Mouse (Mus musculus) limb, embryonic 15.5 days (tissue): ENCODE results near the gene Rnf11. TPM values are rescaled to one million over a fixed set of nuclear protein-coding genes. Genes with fewer than 3 reads are reported as not detected.

Source experiments
- ATAC-seq: fragments of 200-750 bp; cut with Nextera tagmentation; 2 replicates; pipeline ENCODE4 v1.8.0; 2017; ENCODE audit warnings: low read depth, moderate TSS enrichment; ENCODE audit not compliant: insufficient number of reproducible peaks, low FRiP score, low TSS enrichment
- H3K27ac ChIP-seq: fragments of 300-500 bp; sonication (generic); 2 replicates; pipeline ENCODE4 v1.5.1; 2015; ENCODE audit warnings: moderate library complexity, mild to moderate bottlenecking, inconsistent platforms
- H3K27me3 ChIP-seq: fragments of 300-500 bp; sonication (generic); 2 replicates; pipeline ENCODE4 v1.6.1; 2015; ENCODE audit warnings: inconsistent platforms
- H3K36me3 ChIP-seq: fragments of 300-500 bp; sonication (generic); 2 replicates; pipeline ENCODE4 v1.6.1; 2015; ENCODE audit warnings: inconsistent platforms
- H3K4me1 ChIP-seq: fragments of 300-500 bp; sonication (generic); 2 replicates; pipeline ENCODE4 v1.6.1; 2015; ENCODE audit warnings: inconsistent platforms
- H3K4me2 ChIP-seq: fragments of 300-500 bp; sonication (generic); 2 replicates; pipeline ENCODE4 v1.6.1; 2015; ENCODE audit warnings: mild to moderate bottlenecking, inconsistent platforms
- H3K4me3 ChIP-seq: fragments of 300-500 bp; sonication (generic); 2 replicates; pipeline ENCODE4 v1.5.1; 2015; ENCODE audit warnings: mild to moderate bottlenecking, inconsistent platforms
- H3K9ac ChIP-seq: fragments of 300-500 bp; sonication (generic); 2 replicates; pipeline ENCODE4 v1.6.1; 2015; ENCODE audit warnings: inconsistent platforms
- H3K9me3 ChIP-seq: fragments of 300-500 bp; sonication (generic); 2 replicates; pipeline ENCODE4 v1.6.1; 2016; ENCODE audit warnings: inconsistent platforms
- WGBS: fragments of 180-500 bp; shearing (Covaris S2); methylation state at CpG from one replicate; pipeline ENCODE4 v1.1.7; 2015; 5-methylcytosine and 5-hydroxymethylcytosine counted together
- polyA plus RNA-seq: library from polyadenylated mRNA; unstranded; fragments of >200 nt; fragmentation: Nextera tagmentation; extraction: Ambion mirVana; gene quantifications from 2 replicates; pipeline ENCODE4 v1.2.1, GENCODE M21; 2015

Gene Rnf11
- polyA plus RNA-seq, 1 experiment from 2014 or later: 47.4 TPM

DNA sequence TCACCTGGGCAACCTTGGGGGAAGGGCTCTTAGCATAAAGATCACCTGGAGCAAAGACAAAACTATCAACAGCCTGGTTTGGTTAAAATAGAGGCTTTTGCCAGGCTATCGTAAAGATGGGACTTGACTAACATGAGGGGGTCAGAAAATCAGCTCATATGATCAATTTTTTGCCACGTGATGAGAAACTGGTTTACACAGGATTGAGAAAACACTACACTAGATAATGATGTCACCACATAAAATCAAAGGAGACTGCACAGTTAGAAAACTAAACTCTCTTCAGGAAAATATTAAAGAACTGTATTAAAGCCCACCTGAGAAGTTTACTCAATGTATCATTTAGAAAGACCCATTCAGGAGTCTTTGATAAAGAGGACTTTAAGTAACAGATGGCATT lies 9.4 kb downstream of the Rnf11 start:
- Histone ChIP-seq H3K9me3 (no peaks in the 10 kb centered on the region), H3K4me1 (peaks cover 5% of the 10 kb centered on the region; the same call in 1 of the 2 replicates), H3K27me3 (no peaks in the 10 kb centered on the region), H3K4me3 (peak overlapping the region; percentile 88), H3K27ac (no peak overlapping the region), H3K4me2 (peak overlapping the region; percentile 65), H3K9ac (no peak overlapping the region), H3K36me3 (no peaks in the 10 kb centered on the region)
- ATAC-seq: no peak
- 40% methylated on average over 2 of the region's 2 CpGs for WGBS

DNA sequence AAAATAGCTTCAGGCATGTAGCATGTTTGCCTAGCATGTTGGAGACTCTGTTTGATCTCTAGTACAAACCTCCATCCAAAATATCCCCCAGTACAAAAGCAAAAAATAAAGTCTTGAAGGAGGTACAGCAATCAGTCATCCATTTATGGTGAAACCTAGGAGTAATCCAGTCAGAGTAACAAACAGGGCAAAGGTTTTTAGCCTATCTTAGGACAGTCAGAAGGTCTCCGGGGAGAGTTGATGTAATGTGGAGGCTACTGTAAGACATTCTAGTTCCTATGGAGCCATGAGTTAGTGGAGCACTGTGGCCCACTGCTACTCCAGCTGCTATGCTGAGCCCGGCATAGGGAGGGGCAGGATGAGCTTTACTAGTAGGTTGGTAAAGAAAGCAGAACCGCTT lies 12.0 kb downstream of the Rnf11 start:
- 91% methylated on average over 3 of the region's 3 CpGs for WGBS

DNA sequence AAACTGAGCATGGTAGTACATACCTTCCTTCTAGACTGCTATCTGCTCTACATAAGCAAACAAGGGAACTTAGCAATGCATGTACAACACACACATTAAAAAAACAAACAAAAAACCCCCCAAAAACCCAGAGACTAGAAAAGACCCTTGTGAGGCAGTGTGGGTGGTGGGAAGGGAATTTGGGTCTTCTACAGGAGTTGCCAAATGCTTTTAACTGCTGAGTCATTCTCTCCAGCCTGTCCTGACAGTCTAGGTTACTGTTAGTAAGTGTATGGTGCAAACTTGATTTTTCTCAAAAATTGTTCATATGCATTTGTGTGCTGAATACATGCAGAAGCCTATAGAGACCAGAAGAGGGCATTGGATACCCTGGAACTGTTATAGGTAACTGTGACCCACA lies 12.9 kb downstream of the Rnf11 start:
- Histone ChIP-seq H3K4me1 (peaks cover 5% of the 10 kb centered on the region; the same call in 1 of the 2 replicates), H3K4me2 (no peak overlapping the region), H3K4me3 (no peak overlapping the region), H3K9me3 (no peaks in the 10 kb centered on the region), H3K27me3 (no peaks in the 10 kb centered on the region), H3K9ac (no peak overlapping the region), H3K36me3 (no peaks in the 10 kb centered on the region), H3K27ac (no peak overlapping the region)
- ATAC-seq: no peak

More for the DNA sequence above, 12.0 kb downstream of the Rnf11 start:
- no peaks in the 10 kb centered on the region for H3K27me3 ChIP-seq
- H3K4me3 ChIP-seq: no peak overlapping the region
- no peak overlapping the region for H3K9ac ChIP-seq
- no peak overlapping the region for H3K27ac ChIP-seq
- H3K9me3 ChIP-seq: no peaks in the 10 kb centered on the region
- no peak overlapping the region for H3K4me2 ChIP-seq
- no peaks in the 10 kb centered on the region for H3K36me3 ChIP-seq
- no peak for ATAC-seq
- H3K4me1 ChIP-seq: peaks cover 5% of the 10 kb centered on the region; the same call in 1 of the 2 replicates

DNA sequence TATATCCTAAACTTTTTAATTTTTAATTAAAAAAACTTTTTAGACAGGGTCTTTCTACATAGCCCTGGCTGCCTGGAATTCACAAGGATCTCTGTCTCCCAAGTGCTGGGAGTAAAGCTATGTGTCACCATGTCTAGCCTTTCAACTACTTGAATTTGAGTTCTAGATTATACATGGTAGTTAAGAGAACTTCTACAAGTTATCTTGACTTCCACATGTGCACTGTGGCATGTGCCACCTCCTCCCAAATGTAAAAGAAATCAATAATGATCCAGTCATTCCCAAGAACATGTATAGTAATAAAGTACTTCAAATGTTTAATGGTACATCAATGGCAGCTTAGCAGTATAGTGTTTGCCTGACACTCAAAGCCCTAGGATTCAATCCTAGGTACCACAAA lies 16.8 kb downstream of the Rnf11 start:
- Histone ChIP-seq H3K4me3 (no peak overlapping the region), H3K27ac (no peak overlapping the region), H3K9me3 (no peaks in the 10 kb centered on the region), H3K4me1 (no peaks in the 10 kb centered on the region), H3K4me2 (no peak overlapping the region), H3K9ac (no peak overlapping the region), H3K36me3 (no peaks in the 10 kb centered on the region), H3K27me3 (no peaks in the 10 kb centered on the region)
- no peak for ATAC-seq

DNA sequence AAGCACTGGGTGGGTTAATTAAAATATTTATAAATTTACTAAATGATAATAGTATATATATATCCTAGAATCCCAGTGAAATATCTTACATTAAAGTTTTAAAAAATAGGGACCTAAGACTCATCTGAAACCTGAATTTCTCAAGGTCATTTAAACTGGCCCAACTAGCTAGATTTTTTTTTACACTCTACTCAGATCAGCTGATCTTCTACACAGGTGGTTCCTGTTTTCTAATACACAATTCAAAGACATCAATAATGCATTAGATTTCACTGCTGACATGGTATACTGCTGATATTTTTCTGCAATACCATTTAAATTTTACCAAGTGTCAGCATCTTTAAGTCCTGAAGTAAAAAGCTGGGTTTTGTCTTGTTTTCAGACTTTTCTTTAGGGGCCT lies 20.6 kb downstream of the Rnf11 start:
- H3K4me3 ChIP-seq: no peak overlapping the region
- H3K27me3 ChIP-seq: no peaks in the 10 kb centered on the region
- no peak overlapping the region for H3K9ac ChIP-seq
- H3K9me3 ChIP-seq: no peaks in the 10 kb centered on the region
- no peaks in the 10 kb centered on the region for H3K36me3 ChIP-seq
- no peak overlapping the region for H3K27ac ChIP-seq
- ATAC-seq: no peak
- peaks cover 13% of the 10 kb centered on the region; the same call in 1 of the 2 replicates for H3K4me1 ChIP-seq
- H3K4me2 ChIP-seq: no peak overlapping the region

DNA sequence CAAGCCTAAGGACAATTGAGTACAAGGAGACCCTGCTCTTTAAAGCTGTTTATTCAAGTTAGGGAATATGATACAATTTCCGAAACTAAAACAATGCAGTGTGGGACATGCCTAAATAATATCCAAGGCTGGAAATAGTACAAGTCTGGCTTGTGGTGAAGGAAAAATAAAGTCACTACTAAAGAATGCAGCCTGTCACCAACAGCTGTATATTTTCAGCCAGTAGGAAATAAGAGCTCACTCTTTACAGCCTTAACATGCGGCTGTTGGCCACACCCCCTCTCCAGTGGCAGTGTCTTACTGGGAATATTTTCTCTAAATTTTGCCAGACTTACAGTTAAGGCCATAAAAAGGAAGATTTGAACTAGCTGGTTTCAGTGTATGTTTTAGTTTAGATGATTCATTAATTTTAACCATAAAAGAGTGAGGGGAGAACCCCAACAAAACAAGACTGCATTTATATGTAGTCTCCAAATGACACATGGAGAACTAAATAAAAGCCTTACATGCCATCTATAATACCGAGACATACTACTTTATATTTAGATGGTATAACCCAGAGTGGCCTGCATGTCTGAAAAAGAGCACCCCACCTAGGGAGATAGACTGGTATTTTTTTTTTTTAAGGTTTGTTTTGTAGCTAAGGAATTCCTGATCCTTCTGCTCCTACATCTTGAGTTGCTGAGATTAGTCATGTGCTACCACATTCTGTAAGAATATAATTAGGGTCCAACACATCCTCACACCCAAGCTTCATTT lies 23.9 kb downstream of the Rnf11 start:
- 0 out of 2 replicates have a peak overlapping the region, but pooled peaks have one; percentile 24 for H3K4me2 ChIP-seq
- WGBS: 28% methylated on average over 3 of the region's 3 CpGs
- peak overlapping the region; percentile 88 for H3K27ac ChIP-seq

DNA sequence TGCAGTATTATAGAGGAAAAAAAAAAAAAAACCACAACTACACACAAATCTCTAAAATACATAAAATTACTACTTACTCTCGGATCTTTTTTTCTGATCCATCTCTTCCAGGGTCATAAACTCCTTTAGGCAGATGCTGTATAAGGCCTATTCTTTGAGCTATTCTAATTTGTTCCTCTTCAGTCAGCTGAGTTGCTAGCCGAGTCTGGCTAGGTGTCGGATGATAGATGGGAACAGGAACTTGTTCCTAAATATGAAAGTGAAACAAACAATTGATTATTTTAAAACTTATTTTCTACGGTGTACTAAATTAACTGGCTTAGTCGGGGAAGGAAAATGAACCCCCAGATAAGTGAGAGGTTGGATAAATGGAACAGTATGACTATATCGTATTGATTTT lies 27.7 kb downstream of the Rnf11 start:
- ATAC-seq: no peak
- Histone ChIP-seq H3K4me3 (no peak overlapping the region), H3K9ac (no peak overlapping the region), H3K4me1 (peaks cover 13% of the 10 kb centered on the region; the same call in 1 of the 2 replicates), H3K27me3 (no peaks in the 10 kb centered on the region), H3K9me3 (no peaks in the 10 kb centered on the region), H3K36me3 (peaks cover 11% of the 10 kb centered on the region), H3K27ac (no peak overlapping the region), H3K4me2 (no peak overlapping the region)
- WGBS: 83% methylated on average over 6 of the region's 6 CpGs

More for the DNA sequence above, 23.9 kb downstream of the Rnf11 start:
- H3K9me3 ChIP-seq: no peaks in the 10 kb centered on the region
- peaks cover 13% of the 10 kb centered on the region; the same call in 1 of the 2 replicates for H3K4me1 ChIP-seq
- no peak overlapping the region for H3K9ac ChIP-seq
- H3K36me3 ChIP-seq: no peaks in the 10 kb centered on the region
- peak; percentile 92 for ATAC-seq
- H3K27me3 ChIP-seq: no peaks in the 10 kb centered on the region
- no peak overlapping the region for H3K4me3 ChIP-seq

DNA sequence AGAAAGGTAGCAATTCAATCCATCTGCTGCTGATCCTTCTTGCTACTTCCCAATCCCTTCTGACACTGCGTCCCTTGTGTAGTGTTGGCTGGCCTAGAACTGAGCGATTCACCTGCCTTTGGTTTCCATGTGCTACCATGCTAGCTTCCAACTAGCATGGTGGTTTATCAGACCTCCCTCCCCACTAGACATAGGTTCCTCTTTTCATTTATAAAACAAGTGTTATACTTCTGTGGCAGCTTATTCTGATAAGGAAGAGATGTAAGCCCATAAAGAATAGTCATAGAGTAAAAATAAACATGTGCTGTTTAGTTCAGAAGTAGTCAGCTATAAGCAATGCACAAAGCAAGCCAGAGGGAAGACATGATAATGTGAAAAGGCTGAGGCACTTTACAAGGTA lies 36.0 kb downstream of the Rnf11 start:
- no peaks in the 10 kb centered on the region for H3K4me1 ChIP-seq
- peaks cover 33% of the 10 kb centered on the region for H3K36me3 ChIP-seq
- no peak overlapping the region for H3K4me3 ChIP-seq
- 94% methylated on average over 2 of the region's 2 CpGs for WGBS
- H3K27me3 ChIP-seq: no peaks in the 10 kb centered on the region
- no peak for ATAC-seq
- H3K9ac ChIP-seq: no peak overlapping the region
- H3K4me2 ChIP-seq: no peak overlapping the region
- no peaks in the 10 kb centered on the region for H3K9me3 ChIP-seq
- no peak overlapping the region for H3K27ac ChIP-seq

DNA sequence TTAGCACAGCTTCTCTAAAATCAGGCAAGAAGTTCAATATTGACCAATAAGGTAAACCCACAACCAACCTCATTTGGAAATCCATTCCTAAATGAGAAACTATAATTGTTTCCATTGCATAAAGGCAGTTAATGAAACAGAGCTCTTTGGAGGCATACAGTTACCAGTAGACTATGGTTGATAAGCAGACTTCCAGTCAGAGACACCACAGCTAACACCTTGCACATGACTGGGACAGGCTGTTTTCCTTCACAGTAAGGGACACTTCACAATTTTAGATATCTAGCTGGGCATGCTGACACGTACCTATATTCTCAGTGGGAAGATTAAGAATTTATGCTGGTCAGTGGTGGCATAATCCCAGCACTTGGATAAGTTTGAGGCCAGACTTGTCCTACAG lies 38.6 kb downstream of the Rnf11 start:
- H3K9me3 ChIP-seq: no peaks in the 10 kb centered on the region
- H3K4me3 ChIP-seq: no peak overlapping the region
- H3K9ac ChIP-seq: no peak overlapping the region
- H3K4me1 ChIP-seq: 0 out of 2 replicates have a peak, but pooled peaks cover 3% of the 10 kb centered on the region
- H3K36me3 ChIP-seq: peaks cover 26% of the 10 kb centered on the region; the same call in 1 of the 2 replicates
- H3K27ac ChIP-seq: no peak overlapping the region
- no peaks in the 10 kb centered on the region for H3K27me3 ChIP-seq
- no peak overlapping the region for H3K4me2 ChIP-seq
- 89% methylated on average over 1 of the region's 1 CpGs for WGBS
- no peak for ATAC-seq

DNA sequence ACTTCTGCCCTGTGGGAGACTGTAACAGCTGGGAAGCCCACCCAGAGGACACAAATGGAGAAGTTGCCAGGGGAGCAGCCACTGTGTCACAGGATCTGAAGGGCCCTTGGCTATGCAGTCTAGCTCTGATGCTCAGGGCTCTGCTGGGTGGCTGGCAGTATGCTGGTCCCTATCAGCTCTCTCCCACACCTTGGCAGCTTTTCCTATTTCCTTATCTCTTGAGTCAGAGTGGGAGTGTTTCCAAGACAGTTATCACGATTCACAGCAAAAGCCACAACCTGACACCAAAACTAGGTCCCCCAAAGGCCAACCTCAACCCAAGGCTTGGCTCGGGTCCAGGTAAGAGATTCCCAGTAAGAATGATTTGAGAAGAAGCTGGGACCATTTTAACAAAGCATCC lies 39.1 kb downstream of the Rnf11 start:
- no peak overlapping the region for H3K9ac ChIP-seq
- no peaks in the 10 kb centered on the region for H3K27me3 ChIP-seq
- 0 out of 2 replicates have a peak, but pooled peaks cover 6% of the 10 kb centered on the region for H3K4me1 ChIP-seq
- H3K36me3 ChIP-seq: peaks cover 21% of the 10 kb centered on the region; the same call in 1 of the 2 replicates
- no peak overlapping the region for H3K4me3 ChIP-seq
- no peak for ATAC-seq
- WGBS: 72% methylated on average over 2 of the region's 2 CpGs
- no peaks in the 10 kb centered on the region for H3K9me3 ChIP-seq
- H3K4me2 ChIP-seq: no peak overlapping the region
- no peak overlapping the region for H3K27ac ChIP-seq

DNA sequence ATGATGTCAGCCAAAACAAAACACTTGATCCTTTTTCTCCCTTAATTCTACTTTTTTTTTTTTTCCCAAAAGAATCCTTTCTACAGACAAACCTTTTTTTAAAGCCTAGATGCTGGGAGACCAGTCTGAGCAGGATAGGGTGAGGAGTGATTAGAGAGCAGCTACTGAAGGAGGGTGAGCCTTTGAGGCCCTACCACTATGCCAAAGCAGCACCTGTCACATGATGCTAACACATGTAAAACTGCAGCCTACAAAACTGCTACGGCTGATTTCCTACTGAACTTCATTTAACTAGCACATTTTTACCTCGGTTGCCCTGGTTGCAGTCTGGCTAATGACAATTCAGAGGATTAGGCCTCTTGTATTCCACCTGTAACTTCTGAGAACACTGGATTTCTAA lies 39.6 kb downstream of the Rnf11 start:
- Histone ChIP-seq H3K9me3 (no peaks in the 10 kb centered on the region), H3K4me1 (peaks cover 9% of the 10 kb centered on the region; the same call in 1 of the 2 replicates), H3K9ac (no peak overlapping the region), H3K36me3 (peaks cover 23% of the 10 kb centered on the region; the same call in 1 of the 2 replicates), H3K27ac (no peak overlapping the region), H3K4me3 (no peak overlapping the region), H3K27me3 (no peaks in the 10 kb centered on the region), H3K4me2 (no peak overlapping the region)
- WGBS: 62% methylated on average over 2 of the region's 2 CpGs
- ATAC-seq: no peak

DNA sequence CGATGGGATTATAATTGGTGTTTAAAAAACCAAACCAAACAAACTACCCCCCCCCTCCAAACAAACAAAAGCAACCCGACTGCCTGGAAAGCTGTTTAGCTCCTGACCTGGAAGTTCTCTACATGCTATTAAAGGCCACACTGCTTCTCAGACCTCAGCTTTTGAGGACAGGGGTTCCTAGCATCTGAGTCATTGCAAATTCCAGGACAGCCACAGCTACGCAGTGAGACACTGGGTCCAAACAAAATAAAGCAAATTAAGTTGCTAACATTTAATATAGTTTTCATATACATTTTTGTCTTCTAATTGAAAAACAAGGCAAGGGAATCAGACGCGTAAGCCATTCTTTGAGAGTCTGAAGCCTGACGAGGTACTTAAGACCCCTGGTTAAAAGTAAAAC lies 40.1 kb downstream of the Rnf11 start:
- Histone ChIP-seq H3K36me3 (peaks cover 23% of the 10 kb centered on the region; the same call in 1 of the 2 replicates), H3K9me3 (no peaks in the 10 kb centered on the region), H3K27ac (no peak overlapping the region), H3K4me3 (no peak overlapping the region), H3K27me3 (no peaks in the 10 kb centered on the region), H3K4me1 (peaks cover 11% of the 10 kb centered on the region; the same call in 1 of the 2 replicates), H3K9ac (no peak overlapping the region), H3K4me2 (no peak overlapping the region)
- ATAC-seq: no peak
- 78% methylated on average over 6 of the region's 6 CpGs for WGBS
